Mouse (Mus musculus) A20 (cell line): ENCODE measurements at regions not wholly inside any gene's neighbourhood (a gene's known extent, or its start where the extent isn't known, plus 50 kb on each side); places are given as distances from the start of the nearest gene placed in this dataset.

Source experiments
- DNase-seq: peaks from one replicate; pipeline ENCODE4 v3.0.0-alpha.2; 2011; ENCODE audit warnings: low read depth, low spot score

DNA sequence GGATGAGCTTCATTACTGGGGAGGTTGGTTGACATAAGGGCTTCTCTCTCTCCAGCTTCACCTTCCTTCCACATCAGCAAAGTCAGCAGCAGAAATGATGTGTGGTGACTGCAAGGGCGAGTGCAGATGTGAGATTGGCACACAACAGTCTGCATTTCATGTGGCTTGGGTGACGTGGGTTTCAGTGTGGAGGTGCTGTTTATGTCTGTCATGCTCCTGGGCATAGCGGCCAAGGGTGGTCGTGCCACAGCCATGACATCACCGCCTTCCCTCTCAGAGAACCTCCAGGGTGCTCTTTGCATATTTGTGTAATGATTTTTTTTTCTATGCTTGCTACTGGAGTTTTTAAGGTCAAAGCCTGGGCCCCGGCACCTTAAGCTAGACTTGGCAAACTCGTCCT lies 64.0 kb downstream of the Pthlh start:
- no peak for DNase-seq

GRCm38 (mm10) chr6:147199411-147199810 lies 64.6 kb downstream of the Pthlh start:
- DNase-seq, result no peak

DNA sequence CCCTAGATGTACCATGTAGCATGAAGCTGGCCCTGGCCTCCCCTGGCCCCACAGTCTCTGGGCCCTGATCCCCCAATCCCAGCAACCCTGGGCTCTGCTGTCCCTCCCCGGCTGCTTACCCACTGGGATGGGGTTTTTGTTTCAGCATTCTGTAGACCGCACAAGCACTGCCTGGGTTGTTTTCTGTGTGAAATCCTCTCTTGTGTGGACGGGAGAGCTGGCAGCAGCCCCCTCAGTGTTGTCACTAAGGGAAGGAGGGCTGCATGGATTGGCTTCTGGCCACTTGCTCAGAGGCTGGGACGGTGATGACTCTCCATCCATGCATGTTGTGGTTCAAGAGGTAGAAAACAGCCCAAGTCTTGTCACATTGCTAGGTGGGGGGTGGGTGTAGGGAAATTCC lies 67.6 kb downstream of the Pthlh start:
- DNase-seq, result no peak

DNA sequence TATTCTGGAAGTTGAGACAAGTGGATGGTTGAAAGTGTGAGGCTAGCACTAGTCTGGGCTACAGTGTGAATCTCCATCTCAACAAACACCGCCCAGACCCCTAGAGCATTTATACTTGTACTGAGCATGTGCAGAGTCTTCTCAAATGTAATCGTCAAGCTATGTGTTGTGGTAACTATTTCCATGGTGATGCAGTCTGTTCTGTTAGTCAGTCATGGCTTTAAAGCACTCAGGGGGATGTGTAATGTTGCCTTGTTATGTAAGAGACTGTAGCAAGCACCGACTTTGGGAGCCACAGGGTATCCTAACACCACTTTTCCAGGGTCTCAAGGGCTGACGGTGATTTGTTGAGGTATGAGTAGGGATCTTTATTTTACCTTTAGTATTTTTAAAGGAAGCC lies 68.7 kb downstream of the Pthlh start:
- no peak for DNase-seq

- peak; percentile 15 for DNase-seq
These were observed 76.3 kb downstream of the Pthlh start for GRCm38 (mm10) chr6:147187710-147188109.

GRCm38 (mm10) chr6:147178276-147178675 lies 85.7 kb downstream of the Pthlh start:
- no peak for DNase-seq

DNA sequence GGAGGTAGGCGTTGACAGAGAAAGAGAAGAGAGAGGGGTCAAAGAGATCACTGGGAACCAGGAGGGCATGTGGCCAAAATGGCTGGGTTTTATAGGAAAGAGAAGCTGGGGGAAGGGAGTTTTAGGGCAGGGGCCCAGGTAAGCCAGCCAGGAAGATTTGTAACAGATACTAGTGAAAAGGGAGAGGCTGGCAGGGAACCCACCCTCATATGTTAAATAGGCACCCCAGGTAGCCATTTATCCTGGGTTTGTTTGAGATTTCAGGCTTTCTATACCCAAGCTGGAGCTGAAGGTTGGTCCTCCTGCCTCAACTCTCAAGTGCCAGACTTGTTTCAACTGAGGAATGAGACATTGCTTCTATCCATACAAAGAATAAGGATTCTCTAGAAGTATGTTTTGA lies 85.0 kb downstream of the Klhl42 start:
- DNase-seq, result no peak
